Mouse (Mus musculus) WW6 (cell line): ENCODE data around the gene Myadml2.

Experiments
- DNase-seq: peaks from one replicate; pipeline ENCODE4 v3.0.0-alpha.2; 2013; ENCODE audit warnings: low read depth, low spot score

The Myadml2 gene

GRCm38 (mm10) chr11:120630401-120630871 is 17.5 kb downstream of the Myadml2 start:
- no peak for DNase-seq

- no peak for DNase-seq
Measured at GRCm38 (mm10) chr11:120629911-120630310, 18.0 kb downstream of the Myadml2 start.

- DNase-seq, result no peak
Measured at GRCm38 (mm10) chr11:120629341-120629730, 18.6 kb downstream of the Myadml2 start.

- no peak for DNase-seq
Measured at GRCm38 (mm10) chr11:120628601-120629340, 19.2 kb downstream of the Myadml2 start.

GRCm38 (mm10) chr11:120627468-120628300 is 20.3 kb downstream of the Myadml2 start:
- DNase-seq, result no peak

- no peak for DNase-seq
Measured at GRCm38 (mm10) chr11:120626785-120627467, 21.0 kb downstream of the Myadml2 start.

GRCm38 (mm10) chr11:120625152-120625775 is 22.7 kb downstream of the Myadml2 start, which contains the start of gene Sirt7:
Gene Sirt7, minus strand, starts transcription at chr11:120625240.
- no peak for DNase-seq

- DNase-seq, result peak; percentile 73
Measured at GRCm38 (mm10) chr11:120624680-120625111, 23.3 kb downstream of the Myadml2 start.

GRCm38 (mm10) chr11:120623961-120624679 is 23.8 kb downstream of the Myadml2 start:
- peak; percentile 70 for DNase-seq

- no peak for DNase-seq
Measured at GRCm38 (mm10) chr11:120622805-120623204, 25.2 kb downstream of the Myadml2 start.

- DNase-seq, result no peak
Measured at GRCm38 (mm10) chr11:120620195-120620594, 27.8 kb downstream of the Myadml2 start.

- DNase-seq, result no peak
Measured at GRCm38 (mm10) chr11:120618619-120619535, 29.1 kb downstream of the Myadml2 start.

GRCm38 (mm10) chr11:120617519-120618112 is 30.3 kb downstream of the Myadml2 start, which contains the start of gene Pcyt2:
Gene Pcyt2, minus strand, starts transcription at chr11:120617936.
- DNase-seq, result peak; percentile 96

- DNase-seq, result no peak
Measured at GRCm38 (mm10) chr11:120616617-120617294, 31.2 kb downstream of the Myadml2 start.

- DNase-seq, result no peak
Measured at GRCm38 (mm10) chr11:120615606-120616203, 32.3 kb downstream of the Myadml2 start.

- DNase-seq, result no peak
Measured at GRCm38 (mm10) chr11:120615167-120615566, 32.8 kb downstream of the Myadml2 start.

GRCm38 (mm10) chr11:120613976-120614375 is 34.0 kb downstream of the Myadml2 start:
- DNase-seq, result no peak

- no peak for DNase-seq
Measured at GRCm38 (mm10) chr11:120613481-120613972, 34.4 kb downstream of the Myadml2 start.
